Mouse (Mus musculus) c-Kit-positive CD71-negative TER-119-negative erythroid progenitor cells, embryonic 14.5 days (primary cell): ENCODE measurements around the gene Nfya.
A peak's percentile ranks its signal among the peaks of the same experiment; 100 is the strongest.

ENCODE experiments used
- DNase-seq: peaks from one replicate; pipeline ENCODE4 v3.0.0-alpha.2; 2013; ENCODE audit warnings: low read depth

The Nfya gene

DNA sequence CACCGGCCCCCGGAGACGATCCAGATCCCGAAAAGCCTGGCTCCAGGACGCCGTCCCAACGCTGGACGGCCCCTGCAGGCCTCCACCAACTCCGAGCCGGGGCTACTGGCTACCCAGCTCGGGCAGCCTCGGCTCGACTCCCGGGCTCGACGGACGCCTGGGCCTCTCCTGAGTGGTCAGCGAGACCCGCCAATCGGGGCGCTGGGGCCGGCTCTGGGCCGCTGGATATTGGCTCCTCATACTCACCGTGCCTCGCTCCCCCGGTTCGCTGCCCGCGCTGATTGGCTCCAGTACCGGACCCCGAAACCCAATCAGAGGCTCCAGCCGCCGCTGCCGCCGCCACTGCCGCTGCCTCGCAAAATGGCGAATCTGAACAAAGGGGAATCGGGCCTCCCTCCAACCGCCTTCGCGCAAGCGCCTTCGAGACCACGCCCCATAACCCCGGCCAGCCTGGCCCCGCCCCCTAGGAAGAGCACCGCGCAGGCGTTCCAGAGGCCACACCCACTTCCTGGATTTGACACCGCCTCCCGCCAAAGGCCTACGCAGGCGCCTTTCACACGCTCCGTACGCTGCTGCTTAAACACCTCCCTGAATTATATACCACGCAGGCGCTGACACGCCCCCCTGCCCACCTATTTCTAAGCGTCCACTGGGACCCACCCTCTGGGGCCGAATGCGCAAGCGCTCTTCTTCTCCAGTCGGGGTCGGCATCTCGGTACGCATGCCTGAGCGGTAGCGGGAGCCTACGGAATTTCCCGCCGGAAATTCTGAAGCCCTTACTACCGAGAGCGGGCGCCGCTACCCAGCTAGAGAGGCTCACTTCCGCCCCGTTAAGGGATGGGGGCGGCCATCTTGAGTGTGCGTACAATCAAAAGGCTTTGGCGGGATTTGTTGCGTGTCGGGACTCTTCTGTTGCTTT is at the start of gene Nfya, which contains the start of gene Oard1:
Nfya (minus strand) TSS at position 527 of the 919 bp plus-strand sequence.
Oard1 (plus strand) TSS at position 635 of the 919 bp plus-strand sequence.
- DNase-seq, result peak; percentile 100

DNA sequence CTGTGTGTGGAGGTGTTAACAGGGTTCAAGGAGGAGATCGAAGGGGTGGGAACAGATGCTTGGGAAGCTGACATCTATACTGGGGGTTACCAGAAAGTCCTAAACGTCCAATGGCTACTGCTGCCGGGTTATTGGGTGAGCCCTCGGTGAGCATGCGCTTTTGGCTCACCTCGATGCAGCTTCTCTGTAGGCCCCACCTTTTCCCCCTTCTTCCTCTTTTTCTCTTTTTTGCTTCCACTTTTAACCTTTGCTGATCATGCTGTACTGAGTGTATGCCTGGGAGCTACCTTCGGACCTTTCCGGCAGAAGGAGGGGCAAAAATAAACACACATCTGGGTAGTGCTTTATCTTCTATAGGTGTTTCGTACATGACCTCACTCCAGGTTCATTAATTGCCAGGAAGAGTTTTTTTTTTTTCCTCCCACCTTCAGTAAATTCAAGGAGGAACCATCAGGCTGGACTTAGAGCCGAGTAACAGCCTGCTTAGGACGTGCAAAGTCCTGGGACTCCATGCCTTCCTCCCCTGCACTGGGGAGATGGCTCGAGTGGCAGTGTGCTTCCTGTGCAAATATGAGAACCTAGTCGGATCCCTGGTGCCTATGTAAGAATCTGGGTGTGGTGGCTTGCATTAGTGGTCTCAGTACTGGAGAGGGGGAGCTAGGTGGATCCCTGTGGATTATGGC is 48.4 kb upstream of the Nfya start:
- DNase-seq, result no peak

DNA sequence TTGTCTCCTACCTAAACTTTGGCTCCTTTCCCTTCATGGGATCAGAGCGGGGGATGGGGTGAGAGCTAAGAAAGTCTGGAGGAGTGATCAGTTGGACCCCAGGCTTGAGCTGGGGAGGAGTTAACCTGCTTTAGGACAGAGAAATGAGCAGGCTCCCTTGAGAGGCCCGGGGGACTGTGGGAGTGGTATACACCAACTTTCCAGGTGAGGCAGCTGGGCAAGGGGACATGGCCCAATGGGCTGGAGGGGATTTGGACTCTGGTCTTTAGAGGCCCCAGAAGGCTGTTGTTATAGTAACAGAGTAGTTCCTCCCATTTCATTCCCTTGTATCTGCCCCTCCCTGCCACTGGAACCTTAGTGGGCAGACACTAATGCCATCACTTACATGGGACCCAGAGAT is 46.2 kb upstream of the Nfya start:
- no peak for DNase-seq

DNA sequence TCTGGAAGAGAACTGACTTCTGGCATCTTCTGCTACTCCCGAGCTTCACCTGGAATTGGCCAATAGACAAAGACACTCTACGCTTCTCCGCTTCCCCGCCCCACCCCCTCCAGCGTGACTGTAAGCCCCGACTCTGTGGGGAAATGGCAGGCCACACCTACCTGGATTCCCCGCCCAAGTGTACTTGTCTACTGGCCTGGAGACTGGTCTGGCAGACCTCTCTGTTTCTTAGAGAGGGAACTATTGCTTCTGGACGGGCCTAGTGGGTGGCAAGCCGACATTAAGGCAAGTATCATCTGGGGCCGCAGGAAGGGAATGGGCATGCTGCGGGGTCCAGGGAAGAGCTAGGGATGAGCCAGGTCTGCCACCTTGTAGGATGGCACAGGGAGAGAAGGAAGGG is 45.0 kb upstream of the Nfya start, which contains the start of gene Unc5cl:
Unc5cl (plus strand) TSS at position 214 of the 400 bp plus-strand sequence.
- DNase-seq, result no peak

DNA sequence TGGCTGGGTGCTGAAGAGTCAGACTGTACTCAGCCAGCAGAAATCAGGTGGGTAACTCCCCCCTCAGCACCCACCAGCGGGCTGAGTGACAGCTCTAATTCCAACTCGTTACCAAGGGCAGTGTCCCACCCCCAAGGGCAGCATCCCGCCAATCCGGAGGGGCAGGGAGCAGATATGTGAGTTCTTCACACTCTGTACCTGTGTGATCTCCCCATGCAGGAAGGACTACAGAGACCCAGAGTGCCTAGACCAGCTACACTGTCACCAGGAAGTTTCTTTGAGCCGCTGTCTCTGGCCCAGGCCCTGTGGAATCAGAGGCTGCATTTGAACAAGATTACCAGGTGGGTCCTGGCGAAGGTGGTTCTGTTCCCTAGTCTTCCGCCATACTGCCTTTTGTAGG is 44.5 kb upstream of the Nfya start:
- DNase-seq, result no peak

DNA sequence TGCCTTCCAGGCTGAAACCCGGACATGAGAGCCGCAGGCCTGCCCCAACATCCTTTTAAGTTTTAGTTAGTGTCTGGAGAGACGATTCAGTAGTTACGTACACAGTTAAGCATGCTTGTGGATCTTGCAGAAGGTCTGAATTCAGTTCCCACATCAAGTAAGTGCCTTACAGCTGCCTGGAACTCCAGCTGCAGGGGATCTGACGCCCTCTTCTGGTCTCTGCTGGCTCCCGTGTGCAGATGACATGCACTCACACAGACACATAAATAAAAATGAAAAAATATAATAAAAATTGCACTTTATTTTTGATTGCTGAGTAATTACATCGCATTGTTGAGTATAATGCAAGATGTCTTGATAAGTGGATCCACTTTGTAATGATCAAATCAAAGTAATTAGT is 43.8 kb upstream of the Nfya start:
- no peak for DNase-seq

DNA sequence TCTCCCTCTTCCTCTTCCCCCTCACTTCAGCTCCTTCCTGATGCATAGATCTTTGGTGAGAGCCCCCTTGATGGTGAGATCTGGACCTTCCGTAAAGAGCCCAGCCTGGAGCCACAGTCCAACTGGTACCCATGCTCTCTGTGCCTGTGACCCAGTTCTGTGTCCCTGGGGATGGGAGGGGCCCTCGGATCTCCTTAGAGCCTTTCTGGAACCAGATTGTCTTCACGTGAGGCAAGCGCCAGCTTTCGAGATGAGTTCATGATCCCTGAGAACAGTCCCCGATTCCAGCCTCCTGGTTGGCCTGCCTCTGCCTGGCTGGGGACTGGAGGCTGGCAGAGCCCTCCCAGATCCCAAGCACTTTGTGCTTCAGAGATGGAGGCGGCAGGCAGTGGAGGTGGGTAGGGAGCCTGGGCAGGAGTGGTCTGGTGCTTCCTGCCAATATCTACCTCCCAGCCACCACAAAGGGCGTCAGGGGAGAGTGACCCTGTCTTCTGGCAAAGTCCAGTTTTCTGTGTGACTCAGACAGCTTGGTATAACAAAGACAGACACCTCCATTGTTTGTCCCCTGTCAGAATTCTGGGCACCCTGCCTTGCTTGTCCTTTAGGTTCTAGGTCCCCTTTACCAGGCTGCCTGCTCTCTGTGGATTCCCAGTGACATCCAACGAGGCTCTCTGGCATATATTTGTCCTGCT is 42.2 kb upstream of the Nfya start:
- DNase-seq, result no peak

DNA sequence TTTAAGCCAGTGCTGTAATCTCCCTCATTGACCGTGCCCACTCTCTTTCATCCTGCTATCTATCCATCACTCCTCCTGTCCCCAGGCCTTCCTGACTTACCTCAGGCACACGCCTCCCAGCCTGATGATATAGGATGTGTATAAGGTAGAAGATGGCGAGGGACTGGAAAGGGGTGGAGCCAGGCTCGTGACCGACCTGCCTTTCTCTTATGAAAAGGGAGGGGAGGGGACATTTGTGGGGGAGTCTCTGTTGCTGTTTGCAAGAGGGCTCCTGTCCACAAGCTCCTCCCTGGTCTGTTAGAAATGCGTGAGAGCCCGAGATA is 41.6 kb upstream of the Nfya start, which contains the start of gene Tspo2:
Tspo2 (minus strand) TSS at position 170 of the 323 bp plus-strand sequence.
- DNase-seq, result no peak

DNA sequence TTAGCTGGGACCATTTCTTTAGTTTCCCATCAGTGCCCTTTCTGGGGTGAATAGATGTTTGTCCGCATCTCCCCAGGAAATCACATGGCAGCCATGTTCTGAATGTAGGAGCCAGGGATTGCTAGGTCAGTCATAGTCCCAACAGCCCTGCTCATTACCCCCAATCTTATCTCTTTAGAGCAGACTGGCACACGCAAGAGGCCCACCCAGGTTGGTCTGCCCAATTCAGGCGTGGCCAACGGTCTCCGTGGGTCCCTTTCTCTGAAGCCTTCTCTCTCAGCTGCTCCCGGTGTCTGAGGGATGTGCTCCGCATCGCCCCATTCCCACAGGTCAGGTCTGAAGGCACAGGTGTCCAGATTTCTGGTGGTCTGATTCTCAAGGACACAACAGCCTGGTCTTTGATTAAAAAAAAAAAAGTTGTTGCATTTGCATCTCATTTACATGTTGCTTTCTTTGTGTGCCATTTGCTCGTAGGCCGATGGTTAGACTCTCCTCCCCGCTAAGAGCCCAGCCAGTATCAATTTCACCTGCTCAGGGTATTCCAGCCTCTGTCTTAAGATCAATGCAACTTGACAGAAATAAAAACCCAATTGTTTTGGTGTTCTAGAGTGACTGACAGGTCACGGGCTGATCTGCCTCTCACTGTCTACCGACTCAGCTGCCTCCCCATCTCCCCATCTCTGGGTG is 41.1 kb upstream of the Nfya start:
- DNase-seq, result no peak

DNA sequence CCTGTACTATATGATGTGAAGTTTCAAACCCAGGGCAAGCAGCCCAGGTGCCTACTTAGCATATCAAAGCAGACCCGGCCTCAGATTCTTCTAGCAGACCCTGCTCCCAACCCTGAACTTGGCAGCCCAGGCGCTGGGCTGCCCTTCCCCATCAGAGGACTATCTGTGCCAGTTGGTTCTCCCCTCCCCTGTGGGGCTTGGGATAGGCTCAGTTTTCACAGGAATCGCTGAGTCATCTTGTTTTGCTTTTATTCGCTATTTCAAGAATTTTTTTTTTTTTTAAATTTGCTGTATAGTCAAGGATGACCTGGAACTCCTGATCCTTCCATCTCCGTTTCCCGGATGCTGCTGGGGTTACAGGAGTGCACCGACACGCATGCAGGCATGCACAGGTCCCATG is 38.0 kb upstream of the Nfya start:
- DNase-seq, result no peak

DNA sequence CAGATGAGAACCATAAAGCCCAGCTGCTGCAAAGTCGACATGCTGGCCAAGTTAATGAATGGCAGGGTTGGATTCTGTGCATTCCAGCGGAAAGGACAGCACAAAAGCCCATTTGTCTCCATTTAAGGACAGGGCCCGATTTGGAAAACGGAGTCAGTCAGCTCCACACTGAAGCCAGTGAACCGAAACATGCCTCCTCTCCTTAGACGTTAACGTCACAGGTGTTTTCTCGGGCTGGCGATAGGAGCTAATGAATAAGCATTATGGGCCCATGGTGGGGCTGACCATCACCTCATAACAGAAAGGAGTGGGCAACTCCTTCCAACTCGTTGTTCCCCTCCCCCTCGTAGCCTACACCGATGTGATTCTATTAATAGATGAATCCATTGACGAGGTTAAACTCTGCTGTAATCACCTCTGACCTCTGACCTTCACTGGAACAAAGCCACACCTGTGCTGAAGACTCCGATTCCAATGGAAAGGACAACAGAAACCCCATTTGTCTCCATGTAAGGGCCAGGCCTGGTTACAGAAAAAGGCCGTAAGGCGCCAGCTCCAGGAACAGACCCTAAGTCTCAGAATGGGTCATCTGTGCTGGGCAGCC is 33.9 kb upstream of the Nfya start:
- no peak for DNase-seq

DNA sequence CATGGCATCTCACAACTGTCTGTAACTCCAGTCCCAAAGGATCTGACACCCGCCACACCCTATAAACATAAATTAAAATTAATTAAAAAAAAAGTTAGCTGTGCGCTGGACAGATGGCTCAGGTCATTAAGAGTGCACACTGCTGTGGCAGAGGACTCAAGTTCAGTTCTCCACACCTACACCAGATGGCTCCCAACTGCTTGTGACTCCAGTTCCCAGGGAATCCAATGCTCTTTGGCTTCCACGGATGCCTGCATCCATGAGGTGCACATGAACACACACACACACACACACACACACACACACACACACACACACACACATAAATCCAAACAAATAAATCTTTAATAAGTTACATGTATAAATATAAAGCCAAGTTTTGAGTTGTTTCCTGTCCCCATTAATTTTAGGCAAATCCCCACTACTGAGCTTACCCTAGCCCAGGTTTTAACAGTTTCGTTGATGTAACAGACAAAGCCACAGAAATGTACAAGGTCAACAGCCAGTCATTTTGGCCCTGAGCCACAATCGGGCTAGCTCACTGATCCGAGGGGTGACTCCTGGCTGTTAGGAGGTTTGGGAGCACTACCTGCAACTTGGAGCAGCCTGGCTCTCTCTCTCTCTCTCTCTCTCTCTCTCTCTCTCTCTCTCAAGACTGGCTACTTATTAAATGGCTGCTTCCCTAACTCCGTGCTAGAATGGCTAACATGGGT is 33.2 kb upstream of the Nfya start:
- DNase-seq, result no peak

DNA sequence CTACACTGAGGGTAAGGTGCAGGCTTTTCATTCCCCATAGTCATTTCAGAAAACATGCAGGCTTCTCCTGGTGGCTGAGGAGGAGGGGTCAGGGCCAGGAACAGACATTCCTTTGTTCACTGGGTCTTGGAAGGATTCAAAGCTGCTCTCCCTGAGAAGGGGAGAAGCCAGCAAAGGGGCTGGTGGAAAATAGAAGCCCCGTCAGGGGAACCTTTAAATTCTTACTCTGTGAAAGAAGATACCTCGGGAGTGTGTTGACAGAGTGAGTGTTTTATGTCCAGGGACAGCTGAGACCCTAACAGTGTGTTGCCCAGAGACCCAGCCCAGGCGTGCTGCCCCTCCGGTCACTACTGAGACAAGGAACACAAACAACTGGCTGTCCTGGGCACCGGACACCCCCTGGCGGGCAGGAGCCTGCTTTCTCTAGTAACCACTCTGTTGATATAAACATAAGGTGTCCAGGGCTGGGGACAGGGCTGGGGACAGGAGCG is 27.8 kb upstream of the Nfya start:
- DNase-seq, result no peak

DNA sequence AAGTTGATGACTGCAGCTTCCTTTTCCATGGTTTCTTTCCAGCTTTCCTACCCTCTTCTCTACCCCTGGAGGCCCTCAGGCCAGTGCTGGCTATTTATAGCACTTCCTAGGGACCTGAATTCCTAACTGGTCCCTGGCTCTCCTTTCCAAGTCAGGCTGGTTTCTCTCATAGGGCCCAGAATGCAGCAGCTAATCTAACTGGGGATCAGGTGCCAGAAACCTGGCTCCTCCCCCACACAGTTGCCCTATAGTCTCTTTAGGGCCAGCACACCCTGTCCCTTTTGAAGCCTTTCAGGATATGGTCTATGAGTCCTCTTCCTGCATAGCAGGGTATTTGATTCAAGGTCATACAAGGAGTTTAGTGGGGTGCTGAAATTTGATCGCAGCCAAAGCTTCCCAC is 26.8 kb upstream of the Nfya start:
- no peak for DNase-seq

DNA sequence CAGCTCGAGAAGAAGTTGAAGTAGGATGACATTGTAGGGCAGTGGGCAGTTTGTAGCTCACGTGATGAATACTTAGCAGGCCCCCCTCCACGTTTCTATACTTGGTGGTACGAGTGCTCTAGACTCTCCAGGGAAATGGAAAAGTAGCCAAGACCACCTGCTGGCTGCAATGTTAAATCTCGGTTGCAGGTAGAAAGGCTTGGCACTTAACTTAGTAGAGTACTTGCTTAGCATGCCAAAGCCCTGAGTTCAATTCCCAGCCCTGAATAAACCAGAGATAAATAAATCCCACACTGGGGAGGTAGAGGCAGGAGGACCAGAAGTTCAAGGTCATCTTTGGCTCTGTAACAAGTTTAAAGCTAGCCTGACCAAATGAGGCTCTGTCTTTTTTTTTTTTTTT is 24.8 kb upstream of the Nfya start:
- no peak for DNase-seq

DNA sequence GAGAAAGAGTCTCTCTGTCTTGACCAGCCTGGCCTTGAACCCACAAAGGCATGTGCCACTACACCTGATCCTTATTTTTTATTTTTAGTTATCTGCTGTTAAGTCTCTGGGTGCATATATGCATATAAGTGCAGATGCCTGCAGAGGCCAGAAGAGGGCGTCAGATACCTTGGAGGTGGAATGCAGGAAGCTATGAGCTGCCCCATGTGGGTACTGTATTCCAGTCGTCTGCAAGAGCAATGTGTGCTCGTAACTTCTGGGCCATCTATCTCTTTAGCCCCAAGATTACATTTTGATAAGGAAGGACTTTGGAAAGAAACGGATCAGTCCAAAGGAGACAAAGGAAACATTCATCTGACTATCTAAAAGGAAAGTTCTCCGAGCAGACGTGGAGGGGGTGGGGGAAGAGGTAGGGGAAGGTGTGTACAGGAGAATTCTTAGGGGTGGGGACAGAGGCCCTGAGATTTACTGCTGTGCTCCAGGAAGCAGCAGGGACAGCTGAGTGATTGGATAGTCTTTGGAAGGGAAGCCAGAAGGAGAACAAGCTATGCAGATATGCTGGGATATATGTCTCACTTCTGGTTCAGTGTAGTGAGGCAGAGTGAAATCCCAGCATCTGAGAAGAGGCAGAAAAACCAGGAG is 24.1 kb upstream of the Nfya start:
- DNase-seq, result no peak

DNA sequence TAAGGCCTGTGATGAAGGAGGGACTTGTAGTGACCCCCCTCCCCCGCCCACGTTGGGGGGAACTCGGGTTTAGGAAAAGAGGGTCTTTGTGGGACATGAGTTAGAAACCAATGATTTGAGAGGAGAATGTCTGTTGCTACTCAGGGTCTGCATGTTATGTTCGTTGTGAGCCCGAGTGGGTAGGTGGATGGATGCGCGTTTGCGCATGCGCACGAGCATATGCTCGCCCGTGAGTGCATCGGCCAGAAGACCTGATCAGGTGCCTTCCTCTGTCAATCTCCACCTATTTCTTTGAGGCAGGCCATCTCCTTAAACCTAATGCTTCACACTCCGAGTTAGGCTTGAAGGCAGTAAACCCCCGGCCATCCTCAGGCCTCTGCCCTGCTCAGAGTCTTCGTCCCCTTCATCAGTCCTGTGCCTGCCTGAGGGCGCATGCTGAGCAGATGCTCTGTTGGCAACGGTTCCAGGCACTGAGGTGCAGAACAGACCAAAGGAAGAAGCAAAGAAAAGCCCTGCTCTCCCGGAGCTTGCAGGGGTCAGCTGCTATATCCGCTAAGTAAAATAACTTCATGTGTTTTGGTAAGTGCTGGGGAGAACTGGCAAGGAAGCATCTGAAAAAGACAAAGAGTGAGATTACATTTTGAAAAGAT is 23.4 kb upstream of the Nfya start:
- no peak for DNase-seq

DNA sequence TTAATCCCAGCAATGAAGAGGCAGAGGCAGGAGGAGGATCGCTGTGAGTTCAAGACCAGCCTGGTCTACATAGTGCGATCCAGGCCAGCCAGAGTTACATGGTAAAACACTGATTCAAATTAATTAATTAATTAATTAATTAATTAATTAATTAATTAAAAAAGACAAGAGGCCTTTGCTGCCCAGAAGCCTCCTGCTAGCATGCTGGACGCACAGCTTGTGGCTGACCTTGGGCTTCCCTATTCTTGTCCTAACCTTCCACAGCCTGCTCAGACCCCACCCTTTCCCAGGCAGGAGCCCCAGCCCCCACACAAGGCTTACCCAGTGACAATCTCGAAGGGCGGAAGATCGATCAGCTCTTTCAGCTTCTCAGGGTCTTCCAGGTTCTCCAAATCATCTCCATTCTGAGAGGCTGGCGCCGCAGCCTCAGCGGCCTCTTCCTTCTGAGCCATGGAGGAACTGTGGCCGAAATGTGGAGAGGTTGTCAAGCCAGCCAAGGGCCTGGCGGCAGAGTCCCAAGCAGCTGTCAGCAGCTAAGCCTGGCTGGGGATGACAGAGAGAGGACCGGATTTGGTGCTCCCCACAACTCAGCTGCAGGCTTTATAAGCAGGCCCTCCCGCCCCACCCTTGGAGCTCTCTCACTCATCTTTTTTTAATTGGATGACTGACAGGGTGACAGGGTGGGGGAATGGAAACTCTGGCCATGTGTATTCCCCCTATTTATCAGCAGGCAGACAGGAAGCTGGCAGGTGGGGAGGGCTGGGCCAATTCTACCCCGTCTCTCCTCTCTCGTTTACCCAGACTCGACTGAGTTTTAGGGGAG is 22.7 kb upstream of the Nfya start, which contains the start of gene Apobec2:
Apobec2 (minus strand) TSS at position 773 of the 823 bp plus-strand sequence.
- DNase-seq, result no peak

DNA sequence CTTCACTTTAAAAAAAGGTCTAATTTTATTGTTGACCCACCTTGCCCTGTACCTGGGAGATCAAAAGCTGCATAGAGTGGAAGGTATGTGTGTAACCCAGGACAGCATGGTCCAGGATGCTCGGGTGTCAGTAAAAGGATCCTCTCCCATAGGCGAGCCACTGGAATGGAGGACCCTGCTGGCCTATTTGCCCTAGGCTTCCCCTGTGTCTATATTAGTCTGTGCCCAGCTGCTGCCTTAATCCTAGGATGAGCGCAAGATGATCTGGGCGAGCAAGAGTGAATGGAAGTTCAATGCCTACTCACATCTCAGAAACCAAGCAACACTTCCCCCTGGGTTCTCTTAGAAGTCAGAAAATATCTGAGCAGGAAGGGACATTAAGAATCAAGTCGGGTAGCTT is 21.3 kb upstream of the Nfya start:
- no peak for DNase-seq
